Mouse (Mus musculus) heart, adult 18-20 months (tissue): ENCODE data around the gene Zfp64. TPM values are rescaled to one million over a fixed set of nuclear protein-coding genes. Genes with fewer than 3 reads are reported as not detected.

ENCODE experiments used
- DNase-seq, 2 experiments: peaks; one replicate each; pipeline ENCODE4 v3.0.0; 2021 to 2022; ENCODE audit warnings: mixed read lengths in 1 of 2
- total RNA-seq, 2 experiments: library from RNA; stranded (reverse); gene quantifications; 2 replicates each; pipeline ENCODE4 v1.2.3; 2021

Zfp64 gene
- total RNA-seq, 2 experiments from 2014 or later = 6.6 to 6.8 TPM

- no peak for DNase-seq
These were observed 103.8 kb downstream of the Zfp64 start for GRCm38 (mm10) chr2:168851545-168851944.

- DNase-seq = no peak
These were observed 106.8 kb downstream of the Zfp64 start for GRCm38 (mm10) chr2:168848553-168848952.

GRCm38 (mm10) chr2:168846180-168846720, 109.1 kb downstream of the Zfp64 start:
- DNase-seq = no peak

Other genes with a start within 250 kb of the Zfp64 start
- gene Atp9a, start 213.2 kb downstream of the Zfp64 start, total RNA-seq = 10 to 100 TPM; 50.2 to 56.7 TPM
- 1 to 10 TPM; 1.2 to 1.9 TPM for gene Sall4, start 187.6 kb downstream of the Zfp64 start, total RNA-seq